Mouse (Mus musculus) kidney, postnatal 0 days (tissue): ENCODE results near the gene Gpr83. TPM values are rescaled to one million over a fixed set of nuclear protein-coding genes. Genes with fewer than 3 reads are reported as not detected.
A peak's percentile ranks its signal among the peaks of the same experiment; 100 is the strongest.

Source experiments
- ATAC-seq: fragments of 200-750 bp; cut with Nextera tagmentation; replicated peaks from 2 replicates; pipeline ENCODE4 v1.8.0; 2017; ENCODE audit warnings: low read depth, moderate number of reproducible peaks, moderate TSS enrichment, moderate library complexity; ENCODE audit not compliant: low FRiP score
- DNase-seq: peaks from one replicate; pipeline ENCODE4 v3.0.0-alpha.2; 2016; ENCODE audit warnings: low spot score
- H3K27ac ChIP-seq: fragments of 300-500 bp; sonication (generic); 2 replicates; pipeline ENCODE4 v1.5.1; 2014; ENCODE audit warnings: mild to moderate bottlenecking
- H3K27me3 ChIP-seq: fragments of 300-500 bp; sonication (generic); 2 replicates; pipeline ENCODE4 v1.6.1; 2014; ENCODE audit warnings: low read length, mixed read lengths; ENCODE audit not compliant: insufficient read depth
- H3K36me3 ChIP-seq: fragments of 300-500 bp; sonication (generic); 2 replicates; pipeline ENCODE4 v1.6.1; 2014; ENCODE audit warnings: low read length, mixed read lengths; ENCODE audit not compliant: insufficient read depth
- H3K4me1 ChIP-seq: fragments of 300-500 bp; sonication (generic); replicated peaks from 2 replicates; pipeline ENCODE4 v1.6.1; 2014; ENCODE audit warnings: antibody characterized with exemption, low read length, mixed read lengths; ENCODE audit not compliant: insufficient read depth
- H3K4me2 ChIP-seq: fragments of 300-500 bp; sonication (generic); 2 replicates; pipeline ENCODE4 v1.6.1; 2014; ENCODE audit warnings: mild to moderate bottlenecking, low read length, moderate library complexity, mixed read lengths
- H3K4me3 ChIP-seq: fragments of 300-500 bp; sonication (generic); replicated peaks from 2 replicates; pipeline ENCODE4 v1.5.1; 2014; ENCODE audit warnings: low read depth, low read length
- H3K9ac ChIP-seq: fragments of 300-500 bp; sonication (generic); 2 replicates; pipeline ENCODE4 v1.6.1; 2014; ENCODE audit warnings: low read depth, low read length
- H3K9me3 ChIP-seq: fragments of 300-500 bp; sonication (generic); replicated peaks from 2 replicates; pipeline ENCODE4 v1.6.1; 2016; ENCODE audit warnings: low read length, inconsistent platforms, mixed read lengths
- CTCF ChIP-seq: IDR thresholded peaks from 2 replicates; pipeline ENCODE4 v1.5.1; 2016; ENCODE audit warnings: antibody characterized with exemption, low read depth, mild to moderate bottlenecking, moderate library complexity
- WGBS: fragments of 180-500 bp; shearing (Covaris S2); extraction: QIAGEN DNeasy Blood & Tissue Kit; methylation state at CpG from one replicate; pipeline ENCODE4 v1.1.7; 2014; 5-methylcytosine and 5-hydroxymethylcytosine counted together
- polyA plus RNA-seq: library from polyadenylated mRNA; unstranded; fragments of >200 nt; fragmentation: Nextera tagmentation; extraction: Ambion mirVana; gene quantifications from 2 replicates; pipeline ENCODE4 v1.2.1, GENCODE M21; 2015

Gpr83 gene
- polyA plus RNA-seq, 1 experiment from 2014 or later, result 0.59 TPM

GRCm38 (mm10) chr9:14839527-14839926 is 20.5 kb upstream of the Gpr83 start:
- H3K9me3 ChIP-seq, result no peaks in the 10 kb centered on the region
- DNase-seq (peak; percentile 49), ATAC-seq (no peak; the same call in 1 of the 2 replicates)

GRCm38 (mm10) chr9:14839970-14840369 is 20.0 kb upstream of the Gpr83 start:
- H3K27ac ChIP-seq, result no peak overlapping the region
- no peaks in the 10 kb centered on the region for H3K36me3 ChIP-seq
- no peak overlapping the region for H3K4me2 ChIP-seq
- 59% methylated on average over 5 of the region's 5 CpGs for WGBS
- H3K9ac ChIP-seq, result no peak overlapping the region
- no peak for TF ChIP-seq CTCF
- ATAC-seq (no peak), DNase-seq (no peak)
- no peaks in the 10 kb centered on the region for H3K4me1 ChIP-seq
- H3K27me3 ChIP-seq, result no peaks in the 10 kb centered on the region
- H3K9me3 ChIP-seq, result no peaks in the 10 kb centered on the region
- H3K4me3 ChIP-seq, result no peak overlapping the region

More at GRCm38 (mm10) chr9:14839527-14839926, 20.5 kb upstream of the Gpr83 start:
- H3K27ac ChIP-seq, result no peak overlapping the region
- TF ChIP-seq CTCF, result no peak
- WGBS, result 25% methylated on average over 7 of the region's 7 CpGs
- H3K4me3 ChIP-seq, result no peak overlapping the region
- H3K27me3 ChIP-seq, result no peaks in the 10 kb centered on the region
- no peak overlapping the region for H3K4me2 ChIP-seq
- no peaks in the 10 kb centered on the region for H3K4me1 ChIP-seq
- H3K9ac ChIP-seq, result no peak overlapping the region
- no peaks in the 10 kb centered on the region for H3K36me3 ChIP-seq

GRCm38 (mm10) chr9:14841878-14842761 is 17.9 kb upstream of the Gpr83 start:
- no peak for ATAC-seq
- no peaks in the 10 kb centered on the region for H3K9me3 ChIP-seq
- peak overlapping the region; percentile 25; the same call in 1 of the 2 replicates for H3K27ac ChIP-seq
- DNase-seq, result peak; percentile 79
- 60% methylated on average over 10 of the region's 10 CpGs for WGBS
- H3K4me1 ChIP-seq, result no peaks in the 10 kb centered on the region
- TF ChIP-seq CTCF, result no peak
- no peak overlapping the region for H3K4me2 ChIP-seq
- H3K36me3 ChIP-seq, result no peaks in the 10 kb centered on the region
- no peaks in the 10 kb centered on the region for H3K27me3 ChIP-seq
- H3K4me3 ChIP-seq, result no peak overlapping the region
- H3K9ac ChIP-seq, result no peak overlapping the region

DNA sequence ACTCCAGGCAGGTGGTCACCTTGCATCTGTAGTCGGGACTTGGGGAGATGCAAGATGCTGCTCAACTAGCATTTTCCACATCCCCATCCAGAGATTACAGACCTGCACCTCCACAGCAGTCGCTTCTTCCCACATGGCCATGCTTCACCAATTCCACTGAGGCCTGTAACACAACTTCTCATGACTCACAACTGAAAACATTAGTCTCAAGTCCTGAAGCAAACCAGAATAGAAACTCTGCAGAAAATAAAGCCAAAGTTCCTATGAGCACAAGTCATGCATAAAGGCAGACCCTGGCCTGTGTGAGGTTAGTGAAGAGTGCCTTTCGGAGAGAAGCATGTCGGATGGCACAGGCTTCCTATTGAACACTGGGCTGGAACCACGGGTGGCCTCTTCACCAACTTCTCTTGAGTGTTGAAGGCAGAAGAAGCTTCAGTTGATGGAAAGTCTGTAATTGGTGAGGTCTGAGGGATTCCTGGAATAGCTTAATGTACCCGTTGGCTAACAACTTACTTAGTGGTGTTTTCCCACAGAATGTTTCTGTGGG is 16.6 kb upstream of the Gpr83 start:
- no peak for DNase-seq
- no peak overlapping the region for H3K4me2 ChIP-seq
- ATAC-seq, result no peak; the same call in 1 of the 2 replicates
- no peak overlapping the region for H3K9ac ChIP-seq
- WGBS, result 86% methylated on average over 6 of the region's 6 CpGs
- no peaks in the 10 kb centered on the region for H3K4me1 ChIP-seq
- H3K27ac ChIP-seq, result no peak overlapping the region
- no peak for TF ChIP-seq CTCF
- H3K36me3 ChIP-seq, result no peaks in the 10 kb centered on the region
- no peaks in the 10 kb centered on the region for H3K9me3 ChIP-seq
- H3K27me3 ChIP-seq, result no peaks in the 10 kb centered on the region
- H3K4me3 ChIP-seq, result no peak overlapping the region

GRCm38 (mm10) chr9:14843901-14844300 is 16.1 kb upstream of the Gpr83 start:
- ATAC-seq (no peak), DNase-seq (no peak)
- Histone ChIP-seq H3K9me3 (no peaks in the 10 kb centered on the region), H3K9ac (no peak overlapping the region), H3K4me2 (no peak overlapping the region), H3K4me3 (no peak overlapping the region), H3K27me3 (no peaks in the 10 kb centered on the region), H3K4me1 (no peaks in the 10 kb centered on the region), H3K27ac (no peak overlapping the region), H3K36me3 (no peaks in the 10 kb centered on the region)
- WGBS, result 95% methylated on average over 3 of the region's 3 CpGs
- TF ChIP-seq CTCF, result no peak

DNA sequence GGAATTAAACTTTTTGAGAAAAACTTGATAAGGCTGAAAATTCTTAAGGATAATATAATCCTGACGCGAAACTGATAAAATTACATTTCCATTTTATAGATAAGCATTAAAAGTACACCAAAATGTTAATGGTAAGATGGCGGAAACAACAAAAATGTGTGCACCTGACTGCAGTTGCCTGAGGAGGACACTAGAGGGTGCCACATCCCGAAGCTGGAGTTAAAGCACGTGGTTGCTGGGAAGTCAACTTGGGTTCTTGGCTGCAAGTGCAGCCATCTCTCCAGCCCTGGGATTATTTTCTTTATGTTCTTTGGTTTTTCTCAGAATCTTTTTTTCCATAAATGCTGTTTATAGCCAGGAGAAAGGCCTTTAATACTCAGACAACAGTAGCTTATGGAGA is 13.6 kb upstream of the Gpr83 start:
- no peak overlapping the region for H3K9ac ChIP-seq
- no peak for ATAC-seq
- no peaks in the 10 kb centered on the region for H3K9me3 ChIP-seq
- TF ChIP-seq CTCF, result peak; percentile 61
- H3K36me3 ChIP-seq, result no peaks in the 10 kb centered on the region
- no peak overlapping the region for H3K4me3 ChIP-seq
- no peak overlapping the region for H3K4me2 ChIP-seq
- peak; percentile 18 for DNase-seq
- WGBS, result 50% methylated on average over 5 of the region's 5 CpGs
- H3K27ac ChIP-seq, result no peak overlapping the region
- no peaks in the 10 kb centered on the region for H3K4me1 ChIP-seq
- H3K27me3 ChIP-seq, result no peaks in the 10 kb centered on the region
